Mouse (Mus musculus) heart, embryonic 14.5 days (tissue): ENCODE measurements around the gene Pmf1. TPM values are rescaled to one million over a fixed set of nuclear protein-coding genes. Genes with fewer than 3 reads are reported as not detected.

Experiments used
- ATAC-seq: fragments of 200-750 bp; cut with Nextera tagmentation; 2 replicates; pipeline ENCODE4 v1.8.0; 2017; ENCODE audit warnings: low read depth, moderate TSS enrichment; ENCODE audit not compliant: insufficient number of reproducible peaks, insufficient read depth, low FRiP score
- H3K27ac ChIP-seq, 2 experiments: fragments of 200-500 bp in 1 of 2; fragments of 300-500 bp in 1 of 2; sonication (generic) in 1 of 2; replicated peaks in 1 of 2; 2 replicates each; pipeline ENCODE4 v1.5.1; 2012 to 2014; ENCODE audit warnings: low read depth in 2 of 2, low read length in 2 of 2, control low read depth in 1 of 2, mild to moderate bottlenecking in 1 of 2, mixed read lengths in 1 of 2; ENCODE audit not compliant: control insufficient read depth in 1 of 2, insufficient read depth in 1 of 2
- H3K27me3 ChIP-seq: fragments of 300-500 bp; sonication (generic); 2 replicates; pipeline ENCODE4 v1.6.1; 2014; ENCODE audit warnings: mild to moderate bottlenecking, low read length, control low read depth; ENCODE audit not compliant: control insufficient read depth, insufficient read depth
- H3K36me3 ChIP-seq: fragments of 300-500 bp; sonication (generic); 2 replicates; pipeline ENCODE4 v1.6.1; 2014; ENCODE audit warnings: mild to moderate bottlenecking, control low read depth, low read length, mixed read lengths; ENCODE audit not compliant: control insufficient read depth, insufficient read depth
- H3K4me1 ChIP-seq, 2 experiments: fragments of 200-500 bp in 1 of 2; fragments of 300-500 bp in 1 of 2; sonication (generic) in 1 of 2; 2 replicates each; pipeline ENCODE4 v1.6.1; 2012 to 2014; ENCODE audit warnings: low read length in 2 of 2, control low read depth in 1 of 2, mixed read lengths in 1 of 2; ENCODE audit not compliant: control insufficient read depth in 2 of 2, insufficient read depth in 2 of 2
- H3K4me2 ChIP-seq: fragments of 300-500 bp; sonication (generic); 2 replicates; pipeline ENCODE4 v1.6.1; 2014; ENCODE audit warnings: mild to moderate bottlenecking, low read length
- H3K4me3 ChIP-seq, 2 experiments: fragments of 200-500 bp in 1 of 2; fragments of 300-500 bp in 1 of 2; sonication (generic) in 1 of 2; 2 replicates each; pipeline ENCODE4 v1.5.1; 2012 to 2014; ENCODE audit warnings: low read length in 2 of 2, mild to moderate bottlenecking in 2 of 2, control low read depth in 1 of 2, low read depth in 1 of 2, moderate library complexity in 1 of 2; ENCODE audit not compliant: control insufficient read depth in 1 of 2, insufficient read depth in 1 of 2
- H3K9ac ChIP-seq: fragments of 300-500 bp; sonication (generic); 2 replicates; pipeline ENCODE4 v1.6.1; 2014; ENCODE audit warnings: mild to moderate bottlenecking, low read length
- H3K9me3 ChIP-seq: fragments of 300-500 bp; sonication (generic); 2 replicates; pipeline ENCODE4 v1.6.1; 2016; ENCODE audit warnings: low read length, control low read depth; ENCODE audit not compliant: control insufficient read depth
- WGBS: fragments of 180-500 bp; shearing (Covaris S2); extraction: QIAGEN DNeasy Blood & Tissue Kit; methylation state at CpG from one replicate; pipeline ENCODE4 v1.1.7; 2014; 5-methylcytosine and 5-hydroxymethylcytosine counted together
- polyA plus RNA-seq: library from polyadenylated mRNA; unstranded; fragments of >200 nt; fragmentation: Nextera tagmentation; extraction: Ambion mirVana; gene quantifications from 2 replicates; pipeline ENCODE4 v1.2.1, GENCODE M21; 2014

The Pmf1 gene
- polyA plus RNA-seq, 1 experiment from 2014 or later, result 95.5 TPM

DNA sequence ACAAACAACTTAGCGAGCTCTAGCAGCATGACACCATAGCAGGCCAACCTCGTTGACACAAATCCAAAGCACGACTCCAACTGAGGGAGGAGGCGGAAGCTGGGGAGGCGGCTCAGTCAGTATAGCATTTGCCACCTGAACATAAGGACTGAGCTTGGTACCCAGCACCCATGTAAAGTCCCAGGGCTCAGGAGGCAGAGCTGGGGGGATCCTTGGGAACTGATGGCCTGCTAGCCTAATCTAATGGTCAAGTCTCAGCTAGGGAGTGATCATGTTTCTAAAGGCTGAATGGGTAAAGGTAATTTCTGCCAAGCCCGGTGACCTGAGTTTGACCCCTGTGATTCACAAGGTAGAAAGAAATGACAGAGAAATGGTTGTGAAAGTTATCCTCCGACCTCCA, 2.6 kb downstream of the Pmf1 start:
- H3K27ac ChIP-seq, result no peak overlapping the region
- H3K4me2 ChIP-seq, result no peak overlapping the region
- 53% methylated on average over 7 of the region's 7 CpGs for WGBS
- peaks cover 31% of the 10 kb centered on the region for H3K36me3 ChIP-seq
- no peak for ATAC-seq
- no peak overlapping the region for H3K4me3 ChIP-seq
- H3K9ac ChIP-seq, result no peak overlapping the region
- no peaks in the 10 kb centered on the region for H3K27me3 ChIP-seq
- H3K9me3 ChIP-seq, result no peaks in the 10 kb centered on the region
- H3K4me1 ChIP-seq, result peaks cover 8 to 22% of the 10 kb centered on the region in 2 experiments

DNA sequence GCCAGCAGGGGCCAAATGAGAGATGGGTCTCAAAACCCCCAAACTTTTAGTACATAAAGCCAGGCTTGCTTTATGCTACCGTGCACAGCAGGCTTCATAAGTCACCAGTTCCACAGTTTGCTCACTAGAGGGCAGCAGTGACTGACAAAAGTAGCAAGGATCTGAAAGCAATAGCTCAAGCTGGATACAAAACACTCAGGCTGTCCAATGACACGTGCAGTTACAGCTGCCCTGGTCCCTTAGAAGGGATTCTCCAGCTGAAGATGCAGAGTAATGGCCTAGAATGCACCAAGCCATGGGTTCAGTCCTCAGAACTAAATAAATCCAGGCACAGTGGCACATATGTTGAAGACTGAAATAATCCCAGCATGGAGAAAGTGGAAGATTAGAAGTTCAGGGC, 3.0 kb downstream of the Pmf1 start:
- Histone ChIP-seq H3K4me1 (peaks cover 8 to 22% of the 10 kb centered on the region in 2 experiments), H3K9me3 (no peaks in the 10 kb centered on the region), H3K9ac (no peak overlapping the region), H3K36me3 (peaks cover 26% of the 10 kb centered on the region), H3K27me3 (no peaks in the 10 kb centered on the region), H3K4me3 (no peak overlapping the region), H3K4me2 (no peak overlapping the region), H3K27ac (no peak overlapping the region)
- WGBS, result 4% methylated on average over 2 of the region's 2 CpGs
- ATAC-seq, result no peak

GRCm38 (mm10) chr3:88403522-88404230, 6.5 kb downstream of the Pmf1 start:
- peaks cover 30% of the 10 kb centered on the region for H3K36me3 ChIP-seq
- no peak overlapping the region for H3K4me2 ChIP-seq
- H3K27ac ChIP-seq, result no peak overlapping the region
- peaks cover 0 to 10% of the 10 kb centered on the region in 2 experiments; a peak in 2 of 4 replicates for H3K4me1 ChIP-seq
- no peak overlapping the region for H3K4me3 ChIP-seq
- no peak for ATAC-seq
- no peak overlapping the region for H3K9ac ChIP-seq
- 91% methylated on average over 10 of the region's 10 CpGs for WGBS
- H3K27me3 ChIP-seq, result no peaks in the 10 kb centered on the region
- no peaks in the 10 kb centered on the region for H3K9me3 ChIP-seq

GRCm38 (mm10) chr3:88398666-88399065, 11.5 kb downstream of the Pmf1 start:
- Histone ChIP-seq H3K27ac (no peak overlapping the region), H3K27me3 (no peaks in the 10 kb centered on the region), H3K9me3 (no peaks in the 10 kb centered on the region), H3K36me3 (peaks cover 57% of the 10 kb centered on the region), H3K4me3 (no peak overlapping the region), H3K4me1 (no peaks in the 10 kb centered on the region), H3K4me2 (no peak overlapping the region), H3K9ac (no peak overlapping the region)
- 82% methylated on average over 2 of the region's 2 CpGs for WGBS
- no peak for ATAC-seq

- no peak overlapping the region for H3K4me2 ChIP-seq
- WGBS, result 81% methylated on average over 8 of the region's 8 CpGs
- no peak overlapping the region for H3K27ac ChIP-seq
- H3K36me3 ChIP-seq, result peaks cover 49% of the 10 kb centered on the region
- no peaks in the 10 kb centered on the region for H3K27me3 ChIP-seq
- no peak overlapping the region for H3K4me3 ChIP-seq
- no peak for ATAC-seq
- no peak overlapping the region for H3K9ac ChIP-seq
- H3K9me3 ChIP-seq, result no peaks in the 10 kb centered on the region
- no peaks in the 10 kb centered on the region for H3K4me1 ChIP-seq
Measured at GRCm38 (mm10) chr3:88395742-88396141, 14.4 kb downstream of the Pmf1 start.

DNA sequence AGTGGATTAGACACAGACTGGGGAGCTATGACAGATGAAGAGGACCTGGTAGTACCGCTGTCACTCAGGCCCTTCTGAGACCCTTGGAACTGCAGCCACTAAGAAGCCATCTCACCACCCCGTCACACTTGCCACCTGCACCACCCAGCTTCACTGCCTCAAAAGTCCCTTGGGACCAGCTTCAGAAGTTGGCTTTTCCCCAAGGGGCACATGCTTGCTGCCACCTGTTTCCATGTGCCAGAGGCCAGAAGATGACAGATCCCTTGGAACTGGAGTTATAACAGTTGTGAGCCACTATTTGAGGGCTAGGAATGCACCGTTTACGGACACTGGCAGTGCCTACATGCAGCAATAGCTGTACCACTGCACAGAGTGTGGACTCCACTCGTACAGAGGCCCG, 14.8 kb downstream of the Pmf1 start:
- 93% methylated on average over 6 of the region's 6 CpGs for WGBS
- ATAC-seq, result no peak
- Histone ChIP-seq H3K9ac (no peak overlapping the region), H3K4me2 (no peak overlapping the region), H3K4me3 (no peak overlapping the region), H3K27ac (no peak overlapping the region), H3K36me3 (peaks cover 50% of the 10 kb centered on the region), H3K27me3 (no peaks in the 10 kb centered on the region), H3K4me1 (no peaks in the 10 kb centered on the region), H3K9me3 (no peaks in the 10 kb centered on the region)

DNA sequence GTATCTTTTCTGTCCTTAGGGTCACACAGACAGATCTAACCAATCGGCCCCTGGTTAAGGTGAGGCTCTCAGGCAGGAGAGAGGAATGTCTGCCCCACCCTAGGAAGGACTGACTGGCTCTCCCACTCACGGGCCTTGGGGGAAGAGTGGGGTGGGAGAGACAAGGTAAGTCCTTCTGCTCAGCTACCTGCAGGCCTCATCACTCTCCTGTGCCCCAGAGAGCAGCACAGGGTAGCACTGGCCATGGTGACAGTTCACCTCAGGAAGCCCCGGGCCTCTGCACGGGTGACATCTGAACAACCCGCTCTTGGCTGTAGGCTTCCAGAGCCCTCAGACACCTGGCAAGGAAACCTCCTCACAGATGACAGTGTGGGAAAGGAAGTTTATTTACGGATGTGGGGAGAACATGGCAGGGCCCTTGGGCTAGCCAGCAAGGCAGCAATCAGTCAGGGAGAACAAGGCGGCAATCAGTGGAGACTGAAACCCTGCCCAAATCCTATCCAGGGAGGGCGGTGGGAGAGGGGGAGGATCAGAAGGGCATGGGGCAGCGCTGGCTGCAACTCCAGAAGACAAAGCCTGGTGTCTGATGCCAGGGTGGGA, 16.3 kb downstream of the Pmf1 start:
- WGBS, result 88% methylated on average over 9 of the region's 9 CpGs
- Histone ChIP-seq H3K4me3 (no peak overlapping the region), H3K27me3 (no peaks in the 10 kb centered on the region), H3K9ac (no peak overlapping the region), H3K36me3 (peaks cover 41% of the 10 kb centered on the region), H3K4me2 (no peak overlapping the region), H3K9me3 (no peaks in the 10 kb centered on the region), H3K4me1 (no peaks in the 10 kb centered on the region), H3K27ac (no peak overlapping the region)
- ATAC-seq, result no peak
